Mouse (Mus musculus) olfactory bulb, adult 2 months (tissue): ENCODE results near the gene Eif2ak4.
A peak's percentile ranks its signal among the peaks of the same experiment; 100 is the strongest.

ENCODE experiments used
- CTCF ChIP-seq: fragments of 200-500 bp; IDR thresholded peaks from 2 replicates; pipeline ENCODE4 v1.5.1; 2012; ENCODE audit warnings: low read depth, mild to moderate bottlenecking, low read length, moderate library complexity; ENCODE audit not compliant: insufficient read depth
- POLR2A ChIP-seq: fragments of 200-500 bp; IDR thresholded peaks from 2 replicates; pipeline ENCODE4 v1.6.1; 2012; ENCODE audit warnings: mild to moderate bottlenecking, low read depth, low read length, moderate library complexity; ENCODE audit not compliant: insufficient read depth

DNA sequence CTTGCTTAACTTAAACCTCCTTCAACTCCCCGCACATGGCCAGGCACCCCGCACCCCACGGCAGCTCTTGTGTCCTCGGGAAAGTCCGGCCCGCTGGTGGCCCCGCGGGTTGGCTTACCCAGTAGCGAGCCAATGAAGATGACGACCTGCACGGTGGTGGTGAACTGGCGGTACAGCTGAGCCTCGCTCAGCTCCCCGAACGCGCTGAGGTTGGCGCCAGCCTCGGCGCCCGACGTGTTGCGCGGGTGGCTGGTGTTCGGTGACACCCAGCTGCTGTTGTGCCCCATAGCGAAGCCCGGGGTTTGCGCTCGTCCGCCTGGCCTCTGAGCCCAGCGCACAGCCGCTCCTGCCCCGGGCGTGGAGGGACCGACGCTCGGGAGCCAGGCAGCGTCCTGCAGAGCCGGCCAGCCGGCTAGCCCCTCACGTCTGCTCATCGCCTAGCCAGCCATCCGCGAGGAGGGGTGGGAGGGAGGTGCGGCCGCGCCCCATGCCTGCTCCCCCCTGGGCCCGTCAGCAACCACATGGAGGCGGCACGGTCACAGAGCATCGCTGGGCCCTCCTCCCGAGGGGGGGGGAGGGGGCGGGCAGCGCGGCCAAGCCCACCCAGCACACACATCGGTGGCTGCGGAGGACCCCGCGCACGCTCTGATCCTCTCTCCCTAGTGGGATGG, 15.4 kb upstream of the Eif2ak4 start, which contains the start of gene Gpr176:
- TF ChIP-seq POLR2A (peak; percentile 21; the same call in 1 of the 2 replicates), CTCF (no peak)
